Mouse (Mus musculus) MEL (cell line): ENCODE results near the gene Plekha8. TPM values are rescaled to one million over a fixed set of nuclear protein-coding genes. Genes with fewer than 3 reads are reported as not detected.

Source experiments
- DNase-seq: peaks from one replicate; pipeline ENCODE4 v3.0.0; 2011; ENCODE audit warnings: low read depth, low spot score
- H3K27ac ChIP-seq: 2 replicates; pipeline ENCODE4 v1.5.1; 2012; ENCODE audit warnings: low read depth, mild to moderate bottlenecking, control low read depth, low read length, moderate library complexity; ENCODE audit not compliant: control insufficient read depth
- H3K27me3 ChIP-seq, 2 experiments: fragments of 150-350 bp in 1 of 2; sonication (generic) in 1 of 2; 2 replicates each; pipeline ENCODE4 v1.6.1; 2012; ENCODE audit warnings: low read length in 2 of 2, mild to moderate bottlenecking in 2 of 2, improper control_type of control experiment in 1 of 2, moderate library complexity in 1 of 2; ENCODE audit not compliant: insufficient read depth in 2 of 2, control insufficient read depth in 1 of 2
- H3K36me3 ChIP-seq, 2 experiments: 2 replicates each; pipeline ENCODE4 v1.6.1; 2012 to 2014; ENCODE audit warnings: low read length in 2 of 2, improper control_type of control experiment in 1 of 2, inconsistent platforms in 1 of 2, mild to moderate bottlenecking in 1 of 2; ENCODE audit not compliant: insufficient read depth in 2 of 2, control insufficient read depth in 1 of 2
- H3K4me1 ChIP-seq, 2 experiments: fragments of 150-350 bp in 1 of 2; sonication (generic) in 1 of 2; 2 replicates each; pipeline ENCODE4 v1.6.1; 2012; ENCODE audit warnings: low read length in 2 of 2, improper control_type of control experiment in 1 of 2, mild to moderate bottlenecking in 1 of 2; ENCODE audit not compliant: insufficient read depth in 2 of 2, control insufficient read depth in 1 of 2
- H3K4me3 ChIP-seq, 2 experiments: fragments of 150-350 bp in 1 of 2; sonication (generic) in 1 of 2; 2 replicates each; pipeline ENCODE4 v1.5.1; 2012; ENCODE audit warnings: low read depth in 2 of 2, low read length in 2 of 2, mild to moderate bottlenecking in 2 of 2, moderate library complexity in 2 of 2, control low read depth in 1 of 2, improper control_type of control experiment in 1 of 2; ENCODE audit not compliant: control insufficient read depth in 1 of 2, insufficient read depth in 1 of 2
- H3K79me2 ChIP-seq: 2 replicates; pipeline ENCODE4 v1.6.1; 2012; ENCODE audit warnings: mild to moderate bottlenecking, low read length, moderate library complexity; ENCODE audit not compliant: control insufficient read depth, poor library complexity, insufficient read depth
- H3K9ac ChIP-seq: 2 replicates; pipeline ENCODE4 v1.6.1; 2012; ENCODE audit warnings: low read depth, mild to moderate bottlenecking, control low read depth, low read length, moderate library complexity; ENCODE audit not compliant: control insufficient read depth, poor library complexity, severe bottlenecking
- H3K9me3 ChIP-seq: fragments of 150-350 bp; sonication (generic); replicated peaks from 2 replicates; pipeline ENCODE4 v1.6.1; 2012; ENCODE audit warnings: mild to moderate bottlenecking, low read length, improper control_type of control experiment, moderate library complexity; ENCODE audit not compliant: insufficient read depth
- CHD2 ChIP-seq: IDR thresholded peaks from 2 replicates; pipeline ENCODE4 v1.6.1; 2011; ENCODE audit warnings: low read length, improper control_type of control experiment
- EP300 ChIP-seq, 2 experiments: IDR thresholded peaks; 2 replicates each; pipeline ENCODE4 v1.6.1; 2011; ENCODE audit warnings: improper control_type of control experiment in 2 of 2, low read length in 2 of 2, low read depth in 1 of 2, mild to moderate bottlenecking in 1 of 2
- ETS1 ChIP-seq: IDR thresholded peaks from 2 replicates; pipeline ENCODE4 v1.6.1; 2012; ENCODE audit warnings: low read depth, mild to moderate bottlenecking, inconsistent platforms, low read length, improper control_type of control experiment, moderate library complexity
- GABPA ChIP-seq: IDR thresholded peaks from 2 replicates; pipeline ENCODE4 v1.6.1; 2012; ENCODE audit warnings: low read depth, mild to moderate bottlenecking, inconsistent platforms, low read length, improper control_type of control experiment, moderate library complexity
- GATA1 ChIP-seq: IDR thresholded peaks from 2 replicates; pipeline ENCODE4 v1.6.1; 2011; ENCODE audit warnings: low read depth, low read length, improper control_type of control experiment
- JUND ChIP-seq: IDR thresholded peaks from 2 replicates; pipeline ENCODE4 v1.6.1; 2011; ENCODE audit warnings: low read depth, mild to moderate bottlenecking, improper control_type of control experiment, low read length
- KAT2A ChIP-seq: conservative IDR thresholded peaks from 2 replicates; pipeline ENCODE4 v1.6.1; 2012; ENCODE audit warnings: low read depth, low read length, improper control_type of control experiment, inconsistent platforms
- MAFK ChIP-seq: IDR thresholded peaks from 2 replicates; pipeline ENCODE4 v1.6.1; 2011; ENCODE audit warnings: low read depth, mild to moderate bottlenecking, low read length, improper control_type of control experiment, borderline replicate concordance
- MAZ ChIP-seq: IDR thresholded peaks from 2 replicates; pipeline ENCODE4 v1.6.1; 2012; ENCODE audit warnings: low read depth, mild to moderate bottlenecking, inconsistent platforms, low read length, improper control_type of control experiment
- MYB ChIP-seq: IDR thresholded peaks from 2 replicates; pipeline ENCODE4 v1.6.1; 2011; ENCODE audit warnings: mild to moderate bottlenecking, low read depth, low read length, improper control_type of control experiment
- RAD21 ChIP-seq: IDR thresholded peaks from 2 replicates; pipeline ENCODE4 v1.6.1; 2011; ENCODE audit warnings: mild to moderate bottlenecking, low read depth, low read length, improper control_type of control experiment
- TAL1 ChIP-seq: IDR thresholded peaks from 2 replicates; pipeline ENCODE4 v1.6.1; 2012; ENCODE audit warnings: mild to moderate bottlenecking, inconsistent platforms, low read length, moderate library complexity, mixed read lengths
- TBP ChIP-seq: IDR thresholded peaks from 2 replicates; pipeline ENCODE4 v1.8.0; 2011; ENCODE audit warnings: low read depth, low read length, improper control_type of control experiment
- TCF12 ChIP-seq: IDR thresholded peaks from 2 replicates; pipeline ENCODE4 v1.6.1; 2014; ENCODE audit warnings: low read depth, mild to moderate bottlenecking, inconsistent platforms, low read length, improper control_type of control experiment, moderate library complexity
- UBTF ChIP-seq: IDR thresholded peaks from 2 replicates; pipeline ENCODE4 v1.6.1; 2012; ENCODE audit warnings: low read depth, mild to moderate bottlenecking, inconsistent platforms, low read length, improper control_type of control experiment, moderate library complexity, borderline replicate concordance; ENCODE audit not compliant: insufficient read depth
- USF1 ChIP-seq: IDR thresholded peaks from 2 replicates; pipeline ENCODE4 v1.6.1; 2014; ENCODE audit warnings: low read depth, mild to moderate bottlenecking, inconsistent platforms, low read length, improper control_type of control experiment, moderate library complexity
- USF2 ChIP-seq, 2 experiments: IDR thresholded peaks; 2 replicates each; pipeline ENCODE4 v1.6.1; 2011 to 2012; ENCODE audit warnings: improper control_type of control experiment in 2 of 2, low read length in 2 of 2, borderline replicate concordance in 1 of 2, inconsistent platforms in 1 of 2, low read depth in 1 of 2, mild to moderate bottlenecking in 1 of 2; ENCODE audit not compliant: insufficient read depth in 1 of 2
- ZMIZ1 ChIP-seq: IDR thresholded peaks from 2 replicates; pipeline ENCODE4 v1.6.1; 2012; ENCODE audit warnings: low read depth, mild to moderate bottlenecking, inconsistent platforms, low read length, improper control_type of control experiment, moderate library complexity
- polyA plus RNA-seq, 2 experiments: library from polyadenylated mRNA; stranded (reverse) in 1 of 2; unstranded in 1 of 2; fragments of >175 nt in 1 of 2; fragments of >200 nt in 1 of 2; gene quantifications; 2 replicates each; pipeline versions ENCODE4 v1.2.1 to v1.2.4; 2012; ENCODE audit warnings: low replicate concordance in 2 of 2, low read depth in 1 of 2; ENCODE audit not compliant: insufficient read length in 2 of 2, insufficient read depth in 1 of 2, missing spikeins in 1 of 2
- total RNA-seq: library from RNA; depleted of rRNA; stranded (reverse); fragments of 300-350 nt; gene quantifications from 2 replicates; pipeline ENCODE4 v1.2.3, GENCODE M21; 2012

Gene Plekha8
- total and polyA plus RNA-seq, 3 experiments = 11.6 to 16.8 TPM; not detected in 1

- Histone ChIP-seq H3K4me1 (no peaks in the 10 kb centered on the region), H3K27ac (no peak overlapping the region), H3K9ac (no peak overlapping the region), H3K79me2 (no peaks in the 10 kb centered on the region), H3K9me3 (no peaks in the 10 kb centered on the region), H3K27me3 (no peaks in the 10 kb centered on the region; a peak in 1 of 4 replicates), H3K4me3 (no peak overlapping the region), H3K36me3 (no peaks in the 10 kb centered on the region)
- DNase-seq = no peak
- no peak for TF ChIP-seq MAZ
These were observed 32.7 kb upstream of the Plekha8 start for GRCm38 (mm10) chr6:54562018-54562809.

GRCm38 (mm10) chr6:54563561-54563960 is 31.4 kb upstream of the Plekha8 start:
- no peaks in the 10 kb centered on the region for H3K9me3 ChIP-seq
- no peak for DNase-seq
- TF ChIP-seq ETS1 (no peak), TBP (no peak), GABPA (no peak)
- no peaks in the 10 kb centered on the region for H3K4me1 ChIP-seq
- no peak overlapping the region for H3K9ac ChIP-seq
- H3K4me3 ChIP-seq = no peak overlapping the region
- no peaks in the 10 kb centered on the region for H3K36me3 ChIP-seq
- H3K79me2 ChIP-seq = no peaks in the 10 kb centered on the region
- no peaks in the 10 kb centered on the region; a peak in 1 of 4 replicates for H3K27me3 ChIP-seq
- H3K27ac ChIP-seq = no peak overlapping the region

- H3K36me3 ChIP-seq = no peaks in the 10 kb centered on the region
These were observed 30.4 kb upstream of the Plekha8 start for GRCm38 (mm10) chr6:54564506-54564991.

More at GRCm38 (mm10) chr6:54564506-54564991, 30.4 kb upstream of the Plekha8 start:
- Histone ChIP-seq H3K4me1 (no peaks in the 10 kb centered on the region), H3K9me3 (no peaks in the 10 kb centered on the region), H3K4me3 (no peak overlapping the region), H3K27me3 (no peaks in the 10 kb centered on the region; a peak in 1 of 4 replicates), H3K9ac (no peak overlapping the region), H3K27ac (no peak overlapping the region), H3K79me2 (no peaks in the 10 kb centered on the region)
- TF ChIP-seq MYB (no peak), MAFK (no peak), TCF12 (no peak), USF2 (IDR thresholded peaks at IDR 0.05; ENCODE audit: borderline replicate concordance in 1 of 2, insufficient read depth in 1 of 2, low read depth in 1 of 2, low read length in 2 of 2) (no peak), ZMIZ1 (no peak), EP300 (IDR thresholded peaks at IDR 0.05; ENCODE audit: low read depth in 1 of 2, low read length in 2 of 2) (0 out of 4 replicates have a peak, but pooled peaks of 1 of the 2 experiments have one; percentile 13), GATA1 (0 out of 2 replicates have a peak, but pooled peaks have one; percentile 20), JUND (no peak), TAL1 (no peak), UBTF (no peak), CHD2 (no peak), RAD21 (no peak), KAT2A (no peak), USF1 (no peak)
- DNase-seq = peak; percentile 42
